In the genomic region with DNA sequence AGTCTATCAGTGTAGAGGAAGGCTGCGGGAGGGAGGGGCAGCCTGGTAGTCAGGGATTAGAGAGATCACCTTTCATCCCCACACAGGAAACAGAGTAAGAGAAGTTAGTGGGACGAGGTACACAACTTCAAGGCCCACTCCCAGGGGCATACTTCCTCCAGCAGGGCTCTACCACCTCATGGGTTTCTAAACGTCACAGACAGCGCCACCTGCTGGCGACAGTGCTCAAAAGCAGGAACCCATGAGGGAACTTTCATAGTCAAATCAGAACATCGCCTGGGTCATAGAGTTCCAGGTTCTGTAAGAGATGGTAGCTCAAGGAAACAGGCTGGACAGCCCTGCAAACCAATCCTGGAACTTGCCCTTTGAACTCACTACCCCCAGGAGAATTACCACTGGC, we compare ENCODE assay signal across 10 mouse cellular contexts. TPM values are rescaled to one million over a fixed set of nuclear protein-coding genes. Genes with fewer than 3 reads are reported as not detected.
DNase-seq lines count a peak whose midpoint lies in the region; ATAC-seq and TF ChIP-seq lines count a peak whose summit lies in the region.
"Had no signal": no experiment of that assay in that cellular context is flagged by ENCODE, and none has a peak within 500 bp of the region (broad histone marks: within the 10 kb centered on the region; RNA-seq: fewer than 3 reads in every experiment).

No protein-coding gene starts in this region.

- no peak overlapping the region for H3K27ac ChIP-seq in kidney, embryonic 16.5 days (ENCODE audit: low read length)
- no peak overlapping the region for H3K27ac ChIP-seq in ES-Bruce4 (ENCODE audit: insufficient read depth, low read length)
- no peak overlapping the region for H3K27ac ChIP-seq in lung, embryonic 14.5 days (ENCODE audit: low read depth)
- H3K27ac ChIP-seq: embryonic facial prominence, embryonic 12.5 days; limb, embryonic 13.5 days had no signal

- TF ChIP-seq EP300 in ES-Bruce4 (IDR thresholded peaks at IDR 0.05; ENCODE audit: insufficient read depth, low read depth, low read length), result no peak

- DNase-seq in kidney, adult 18-20 months, result peak; percentile 43
- DNase-seq in adrenal gland, postnatal 25 days, result peak; percentile 45
- DNase-seq in lung, embryonic 14.5 days, result peak; percentile 65
- DNase-seq in cerebellum, postnatal 4 days (ENCODE audit: low spot score in 2 of 2), result no peak
- no peak for DNase-seq in left cerebral cortex, postnatal 25 days (ENCODE audit: low spot score in 2 of 2)

- H3K4me1 ChIP-seq in kidney, embryonic 16.5 days (ENCODE audit: insufficient read depth, low read length), result no peaks in the 10 kb centered on the region
- H3K4me1 ChIP-seq in ES-Bruce4 (ENCODE audit: control insufficient read depth, insufficient read depth, low read length), result no peaks in the 10 kb centered on the region
- H3K4me1 ChIP-seq in lung, embryonic 14.5 days (ENCODE audit: insufficient read depth), result no peaks in the 10 kb centered on the region
- H3K4me1 ChIP-seq: embryonic facial prominence, embryonic 12.5 days; limb, embryonic 13.5 days had no signal

- H3K36me3 ChIP-seq in kidney, embryonic 16.5 days (ENCODE audit: insufficient read depth, low read length), result no peaks in the 10 kb centered on the region
- no peaks in the 10 kb centered on the region for H3K36me3 ChIP-seq in ES-Bruce4 (ENCODE audit: control insufficient read depth, insufficient read depth, low read length, poor library complexity, severe bottlenecking)
- H3K36me3 ChIP-seq in lung, embryonic 14.5 days (ENCODE audit: insufficient read depth), result no peaks in the 10 kb centered on the region
- H3K36me3 ChIP-seq: embryonic facial prominence, embryonic 12.5 days; limb, embryonic 13.5 days had no signal

- no peak overlapping the region for H3K4me2 ChIP-seq in kidney, embryonic 16.5 days (replicated peaks; ENCODE audit: low read depth, low read length)
- H3K4me2 ChIP-seq in lung, embryonic 14.5 days, result no peak overlapping the region
- H3K4me2 ChIP-seq: embryonic facial prominence, embryonic 12.5 days; limb, embryonic 13.5 days had no signal

- 44% methylated on average over 6 of the region's 6 CpGs for WGBS in kidney, embryonic 16.5 days
- WGBS in lung, embryonic 14.5 days, result 40% methylated on average over 6 of the region's 6 CpGs

- H3K27me3 ChIP-seq in kidney, embryonic 16.5 days (ENCODE audit: insufficient read depth, low read length), result no peaks in the 10 kb centered on the region
- H3K27me3 ChIP-seq in ES-Bruce4 (ENCODE audit: control insufficient read depth, insufficient read depth, low read length, poor library complexity, severe bottlenecking), result no peaks in the 10 kb centered on the region
- no peaks in the 10 kb centered on the region for H3K27me3 ChIP-seq in lung, embryonic 14.5 days (ENCODE audit: insufficient read depth, low read length)
- H3K27me3 ChIP-seq: embryonic facial prominence, embryonic 12.5 days; limb, embryonic 13.5 days had no signal

- H3K4me3 ChIP-seq in kidney, embryonic 16.5 days (ENCODE audit: low read length), result no peak overlapping the region
- H3K4me3 ChIP-seq in ES-Bruce4 (ENCODE audit: low read depth, low read length), result no peak overlapping the region
- no peak overlapping the region for H3K4me3 ChIP-seq in lung, embryonic 14.5 days (ENCODE audit: low read depth, low read length)
- H3K4me3 ChIP-seq: embryonic facial prominence, embryonic 12.5 days; limb, embryonic 13.5 days had no signal

- intact Hi-C loops in left cerebral cortex, postnatal 25 days (cut with DNase I), result no loop called here

- no peak overlapping the region for H3K9ac ChIP-seq in kidney, embryonic 16.5 days (replicated peaks; ENCODE audit: low read length)
- H3K9ac ChIP-seq in ES-Bruce4 (ENCODE audit: low read depth, poor library complexity, severe bottlenecking), result no peak overlapping the region
- no peak overlapping the region for H3K9ac ChIP-seq in lung, embryonic 14.5 days
- H3K9ac ChIP-seq: embryonic facial prominence, embryonic 12.5 days; limb, embryonic 13.5 days had no signal

- peak; percentile 81 for TF ChIP-seq CTCF in ES-Bruce4 (IDR thresholded peaks at IDR 0.05; ENCODE audit: low read depth, low read length)
- TF ChIP-seq CTCF in lung, embryonic 14.5 days (IDR thresholded peaks at IDR 0.05; ENCODE audit: low read depth), result peak; percentile 49

- no peaks in the 10 kb centered on the region; the same call in 1 of the 2 replicates for H3K9me3 ChIP-seq in kidney, embryonic 16.5 days (ENCODE audit: low read length)
- H3K9me3 ChIP-seq in ES-Bruce4 (replicated peaks; ENCODE audit: control insufficient read depth, insufficient read depth, low read length, poor library complexity, severe bottlenecking), result no peaks in the 10 kb centered on the region
- H3K9me3 ChIP-seq in lung, embryonic 14.5 days (ENCODE audit: low read depth, low read length), result no peaks in the 10 kb centered on the region
- H3K9me3 ChIP-seq: embryonic facial prominence, embryonic 12.5 days; limb, embryonic 13.5 days had no signal

- ATAC-seq in kidney, embryonic 16.5 days (ENCODE audit: low FRiP score, low TSS enrichment), result no peak
- ATAC-seq in lung, embryonic 14.5 days (ENCODE audit: insufficient read depth), result no peak
- ATAC-seq in activated CD4-positive, CD25-positive, alpha-beta regulatory T cell, adult 4 months, result no peak

- TF ChIP-seq POLR2A in ES-Bruce4 (IDR thresholded peaks at IDR 0.05; ENCODE audit: insufficient read depth, low read length), result no peak

RNA-seq across cellular contexts. Expression of gene Uts2, which starts 6.7 kb away (rescaled TPM):
- not detected in 2 replicates for polyA plus RNA-seq in kidney, embryonic 16.5 days (2015; fragmentation: Nextera tagmentation; extraction: Ambion mirVana)
- not detected in 2 replicates for polyA plus RNA-seq in ES-Bruce4 (2011; ENCODE audit: insufficient read depth, insufficient read length, low read depth, missing spikeins)
- total RNA-seq in adrenal gland, postnatal 25 days (2021), result not detected in 2 replicates
- polyA plus RNA-seq in lung, embryonic 14.5 days (2014; fragmentation: Nextera tagmentation; extraction: Ambion mirVana), result not detected in 2 replicates
- polyA plus RNA-seq in activated CD4-positive, CD25-positive, alpha-beta regulatory T cell, adult 4 months (2017; shearing (Covaris generic)), result not detected
- not detected for total RNA-seq in left cerebral cortex, postnatal 25 days (2021)
- polyA plus RNA-seq: embryonic facial prominence, embryonic 12.5 days; limb, embryonic 13.5 days had no signal

RNA-seq across cellular contexts. Expression of gene Per3, which starts 54.3 kb away (rescaled TPM):
- 7.6 and 7.8 TPM in 2 replicates for polyA plus RNA-seq in kidney, embryonic 16.5 days (2015; fragmentation: Nextera tagmentation; extraction: Ambion mirVana)
- polyA plus RNA-seq in ES-Bruce4 (2011; ENCODE audit: insufficient read depth, insufficient read length, low read depth, missing spikeins), result 11.9 and 14.1 TPM in 2 replicates
- total RNA-seq in adrenal gland, postnatal 25 days (2021), result 29.7 and 55.5 TPM in 2 replicates
- 8.0 and 8.9 TPM in 2 replicates for polyA plus RNA-seq in lung, embryonic 14.5 days (2014; fragmentation: Nextera tagmentation; extraction: Ambion mirVana)
- polyA plus RNA-seq in activated CD4-positive, CD25-positive, alpha-beta regulatory T cell, adult 4 months (2017; shearing (Covaris generic)), result 1 to 10 TPM; 3.3 to 4.7 TPM
- total RNA-seq in left cerebral cortex, postnatal 25 days (2021), result 10 to 100 TPM; 19.0 to 29.8 TPM

Comparison
In these comparisons a context has a peak if more than half of its experiments do, and no peak if none do; other contexts are left out.
1. DNase-seq: peak in kidney, adult 18-20 months (single experiment), adrenal gland, postnatal 25 days (single experiment) and lung, embryonic 14.5 days (single experiment); none in cerebellum, postnatal 4 days (0 of 2) and left cerebral cortex, postnatal 25 days (0 of 2).